Mouse (Mus musculus) heart, embryonic 11.5 days (tissue): ENCODE measurements around the gene Vps13d. TPM values are rescaled to one million over a fixed set of nuclear protein-coding genes. Genes with fewer than 3 reads are reported as not detected.

Source experiments
- polyA plus RNA-seq: library from polyadenylated mRNA; unstranded; fragments of >200 nt; fragmentation: Nextera tagmentation; extraction: Ambion mirVana; gene quantifications from 2 replicates; pipeline ENCODE4 v1.2.1, GENCODE M21; 2014

The Vps13d gene
- polyA plus RNA-seq, 1 experiment from 2014 or later = 12.0 TPM

Other genes with a start within 250 kb of the Vps13d start
- gene Tnfrsf1b, start 51.9 kb upstream of the Vps13d start, polyA plus RNA-seq = 2.3 and 3.8 TPM in 2 replicates
- gene Tnfrsf8, start 120.2 kb upstream of the Vps13d start, polyA plus RNA-seq = 0.04 and 0.08 TPM in 2 replicates